Mouse (Mus musculus) C2C12 (cell line): ENCODE results near the gene Tufm.

Experiments
- CEBPB ChIP-seq: IDR thresholded peaks from one replicate; pipeline ENCODE4 v1.6.1; 2011; ENCODE audit warnings: low read depth, mild to moderate bottlenecking, control low read depth, moderate library complexity
- CTCF ChIP-seq: IDR thresholded peaks from one replicate; pipeline ENCODE4 v1.5.1; 2011; ENCODE audit not compliant: control insufficient read depth, insufficient read depth, insufficient read length
- FOSL1 ChIP-seq: IDR thresholded peaks from one replicate; pipeline ENCODE4 v1.8.0; 2011; ENCODE audit warnings: mild to moderate bottlenecking, low read length; ENCODE audit not compliant: poor library complexity, insufficient read depth, severe bottlenecking
- MAX ChIP-seq: IDR thresholded peaks from one replicate; pipeline ENCODE4 v1.6.1; 2011; ENCODE audit warnings: mild to moderate bottlenecking, control low read depth
- MYOD1 ChIP-seq: IDR thresholded peaks from one replicate; pipeline ENCODE4 v1.6.1; 2011; ENCODE audit warnings: low read depth; ENCODE audit not compliant: control insufficient read depth, insufficient read length
- MYOG ChIP-seq: IDR thresholded peaks from one replicate; pipeline ENCODE4 v1.6.1; 2011; ENCODE audit not compliant: control insufficient read depth, insufficient read length; ENCODE audit errors: extremely low read depth
- USF1 ChIP-seq: IDR thresholded peaks from one replicate; pipeline ENCODE4 v1.6.1; 2011; ENCODE audit warnings: low read depth, mild to moderate bottlenecking, control low read depth, moderate library complexity

- TF ChIP-seq CTCF (no peak), MAX (no peak), USF1 (no peak), FOSL1 (no peak), MYOG (no peak), CEBPB (no peak), MYOD1 (no peak)
These were observed 43.2 kb upstream of the Tufm start for GRCm38 (mm10) chr7:126443997-126444396.
